Mouse (Mus musculus) lung, adult 18-20 months (tissue): Measurements from ENCODE around the gene Slc28a1.
"Not testable (repeated sequence)": the region's sequence is repeated elsewhere in the genome, so short reads cannot be mapped to it uniquely, and the experiment has no call there.

ENCODE experiments used
- DNase-seq, 2 experiments: peaks; one replicate each; pipeline ENCODE4 v3.0.0; 2022; ENCODE audit warnings: mixed read lengths in 2 of 2

The Slc28a1 gene

GRCm38 (mm10) chr7:81173931-81174330, 59.3 kb downstream of the Slc28a1 start:
- DNase-seq: no peak

GRCm38 (mm10) chr7:81174654-81175053, 60.1 kb downstream of the Slc28a1 start:
- no peak for DNase-seq

GRCm38 (mm10) chr7:81176187-81176769, 61.7 kb downstream of the Slc28a1 start:
- peak; percentile 17 to 39 for DNase-seq

GRCm38 (mm10) chr7:81179494-81179893, 64.9 kb downstream of the Slc28a1 start:
- DNase-seq: peak; percentile 9 to 23

GRCm38 (mm10) chr7:81182492-81183175, 68.0 kb downstream of the Slc28a1 start:
- peak in 1 of 2 experiments; percentile 46 for DNase-seq

- no peak for DNase-seq
Measured at GRCm38 (mm10) chr7:81183181-81183580, 68.6 kb downstream of the Slc28a1 start.

GRCm38 (mm10) chr7:81184136-81184535, 69.5 kb downstream of the Slc28a1 start:
- DNase-seq: no peak

GRCm38 (mm10) chr7:81184651-81185050, 70.1 kb downstream of the Slc28a1 start:
- no peak for DNase-seq

GRCm38 (mm10) chr7:81186036-81186435, 71.4 kb downstream of the Slc28a1 start:
- not testable (repeated sequence) for DNase-seq

- no peak for DNase-seq
Measured at GRCm38 (mm10) chr7:81189180-81189579, 74.6 kb downstream of the Slc28a1 start.

GRCm38 (mm10) chr7:81195509-81195908, 80.9 kb downstream of the Slc28a1 start:
- no peak for DNase-seq

GRCm38 (mm10) chr7:81196796-81197195, 82.2 kb downstream of the Slc28a1 start:
- DNase-seq: no peak

- peak in 1 of 2 experiments; percentile 28 for DNase-seq
Measured at GRCm38 (mm10) chr7:81198538-81198937, 83.9 kb downstream of the Slc28a1 start.

- peak in 1 of 2 experiments; percentile 18 for DNase-seq
Measured at GRCm38 (mm10) chr7:81199109-81199508, 84.5 kb downstream of the Slc28a1 start.

- no peak for DNase-seq
Measured at GRCm38 (mm10) chr7:81199757-81200156, 85.2 kb downstream of the Slc28a1 start.

- no peak for DNase-seq
Measured at GRCm38 (mm10) chr7:81202389-81202788, 87.8 kb downstream of the Slc28a1 start.

GRCm38 (mm10) chr7:81203576-81203975, 89.0 kb downstream of the Slc28a1 start:
- DNase-seq: not testable (repeated sequence)

- DNase-seq: peak; percentile 73 to 81
Measured at GRCm38 (mm10) chr7:81208944-81209343, 94.3 kb downstream of the Slc28a1 start.

GRCm38 (mm10) chr7:81209979-81210685, 95.5 kb downstream of the Slc28a1 start:
- no peak for DNase-seq

GRCm38 (mm10) chr7:81211760-81212159, 97.2 kb downstream of the Slc28a1 start:
- DNase-seq: peak in 1 of 2 experiments; percentile 12

- DNase-seq: peak; percentile 72 to 76
Measured at GRCm38 (mm10) chr7:81212261-81212681, 97.7 kb downstream of the Slc28a1 start.

- peak; percentile 96 for DNase-seq
Measured at GRCm38 (mm10) chr7:81212697-81213346, 98.2 kb downstream of the Slc28a1 start.
